ENCODE assay signal across 8 mouse cellular contexts in the genomic region with DNA sequence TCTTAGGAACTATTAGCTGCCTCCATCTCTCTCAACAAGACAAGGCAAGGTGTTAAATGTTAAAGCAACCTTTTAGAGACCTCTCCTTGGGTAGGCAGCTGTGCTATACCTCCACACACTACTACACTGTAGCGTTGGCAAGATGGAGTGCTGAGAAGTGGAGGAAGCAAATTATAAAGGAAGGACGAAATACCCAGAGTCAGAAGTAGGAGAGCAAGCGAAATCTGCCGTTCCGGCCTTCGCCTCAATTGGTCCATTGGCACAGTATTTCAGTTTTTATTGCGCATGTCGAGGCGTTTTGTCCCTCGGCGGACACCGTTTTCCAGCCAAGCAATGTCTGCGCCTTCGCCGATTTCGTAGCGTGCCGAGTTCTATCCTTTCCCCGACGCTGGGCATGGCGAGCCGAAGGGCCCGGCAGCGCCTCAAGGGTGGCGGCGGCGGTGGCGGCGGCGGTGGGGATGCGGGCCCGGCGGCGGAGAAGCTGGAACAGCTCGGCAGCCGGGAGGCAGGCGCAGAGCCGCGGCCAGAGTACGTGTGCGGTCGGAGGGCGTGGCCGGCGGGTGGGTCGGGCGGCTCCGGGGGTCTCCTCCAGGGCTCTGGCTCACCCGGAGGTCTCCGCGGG. TPM values are rescaled to one million over a fixed set of nuclear protein-coding genes. Genes with fewer than 3 reads are reported as not detected.
DNase-seq lines count a peak whose midpoint lies in the region; ATAC-seq lines count a peak whose summit lies in the region.

A gene (plus strand): TSS at position 29 of the 622 bp plus-strand sequence.
A gene (minus strand): TSS at position 530 of the 622 bp plus-strand sequence.

- DNase-seq in ZHBTc4 (ENCODE audit: low read depth, low spot score), result peak; percentile 87
- peak; percentile 72 to 75 for DNase-seq in gastrocnemius, adult 8-10 months (ENCODE audit: low spot score in 2 of 2)
- peak; percentile 62 for DNase-seq in hindlimb bud, embryonic 11.5 days (ENCODE audit: extremely low spot score, low read depth, low spot score)
- DNase-seq in left cerebral cortex, adult 8-10 months (ENCODE audit: low spot score in 2 of 2), result peak; percentile 81 to 92
- DNase-seq in right cerebral cortex, postnatal 10 days (ENCODE audit: low spot score in 2 of 2), result peak; percentile 94 to 96
- DNase-seq in urinary bladder, postnatal 25 days (ENCODE audit: low spot score), result peak; percentile 90

- no peaks in the 10 kb centered on the region for H3K27me3 ChIP-seq in megakaryocyte, embryonic 14.5 days (replicated peaks)

- peak; percentile 64 for ATAC-seq in common myeloid progenitor, adult 5-6 weeks (replicated peaks; ENCODE audit: low read depth, poor library complexity, severe bottlenecking)

- H3K4me3 ChIP-seq in megakaryocyte, embryonic 14.5 days (replicated peaks), result peak within 1 kb of the TSS; percentile 96

- H3K9me3 ChIP-seq in megakaryocyte, embryonic 14.5 days, result no peaks in the 10 kb centered on the region

- peaks cover 18% of the 10 kb centered on the region for H3K4me1 ChIP-seq in megakaryocyte, embryonic 14.5 days

- peaks cover 43% of the 10 kb centered on the region for H3K36me3 ChIP-seq in megakaryocyte, embryonic 14.5 days (replicated peaks; ENCODE audit: low read length)

RNA-seq across cellular contexts. Expression of the first gene that starts in this region (rescaled TPM):
- 21.2 and 23.3 TPM in 2 replicates for total RNA-seq in common myeloid progenitor, adult 5-6 weeks (2017)
- total RNA-seq in gastrocnemius, adult 8-10 months (2022), result 10 to 100 TPM in 1 of 4 experiments, 1 to 10 TPM in 3; 8.0 to 11.0 (median 9.3) TPM
- 10 to 100 TPM; 26.1 to 31.9 (median 29.0) TPM for total RNA-seq in left cerebral cortex, adult 8-10 months (2022)
- polyA plus RNA-seq in megakaryocyte, embryonic 14.5 days (2012; ENCODE audit: insufficient read depth, low replicate concordance), result 2.0 and 9.5 TPM in 2 replicates

RNA-seq across cellular contexts. Expression of the second gene that starts in this region (rescaled TPM):
- total RNA-seq in common myeloid progenitor, adult 5-6 weeks (2017), result 13.8 and 22.6 TPM in 2 replicates
- total RNA-seq in gastrocnemius, adult 8-10 months (2022), result 10 to 100 TPM; 12.1 to 15.4 (median 13.8) TPM
- total RNA-seq in left cerebral cortex, adult 8-10 months (2022), result 10 to 100 TPM; 32.3 to 39.7 (median 34.1) TPM
- 1.3 and 8.7 TPM in 2 replicates for polyA plus RNA-seq in megakaryocyte, embryonic 14.5 days (2012; ENCODE audit: insufficient read depth, low replicate concordance)

Comparison
In these comparisons a context has a peak if more than half of its experiments do, and no peak if none do; other contexts are left out.
1. Peak in every context shown above with its lines: DNase-seq, ATAC-seq and H3K4me3 ChIP-seq.